ENCODE assay signal across 9 mouse cellular contexts in genomic region chr9:14512633-14513445, GRCm38 (mm10). TPM values are rescaled to one million over a fixed set of nuclear protein-coding genes. Genes with fewer than 3 reads are reported as not detected.
DNase-seq lines count a peak whose midpoint lies in the region; ATAC-seq and TF ChIP-seq lines count a peak whose summit lies in the region.
"Had no signal": no experiment of that assay in that cellular context is flagged by ENCODE, and none has a peak within 500 bp of the region (broad histone marks: within the 10 kb centered on the region; RNA-seq: fewer than 3 reads in every experiment).

No protein-coding gene starts in this region.

- DNase-seq in thymus, postnatal 4 days: peak; percentile 18
- no peak for DNase-seq in thymus, postnatal 10 days (ENCODE audit: low spot score in 2 of 2)
- DNase-seq in kidney, postnatal 4 days: peak; percentile 69 to 73
- DNase-seq in lung, postnatal 10 days: peak; percentile 57
- peak; percentile 36 to 37 for DNase-seq in right cerebral cortex, postnatal 10 days (ENCODE audit: low spot score in 2 of 2)
- DNase-seq in spleen, postnatal 4 days (ENCODE audit: low spot score in 2 of 2): no peak
- DNase-seq: liver, embryonic 13.5 days had no signal

- TF ChIP-seq CTCF in cortical plate, adult 2 months (IDR thresholded peaks at IDR 0.05; ENCODE audit: extremely low read depth, insufficient read depth, low read length): peak; percentile 68

- ATAC-seq in granulocyte monocyte progenitor cell, adult 5-6 weeks (replicated peaks; ENCODE audit: poor library complexity, severe bottlenecking): peak; percentile 37; the same call in 1 of the 2 replicates

- no peak for TF ChIP-seq POLR2A in cortical plate, adult 2 months (IDR thresholded peaks at IDR 0.05; ENCODE audit: extremely low read depth, insufficient read depth, low read length)

- no peaks in the 10 kb centered on the region for H3K4me1 ChIP-seq in cortical plate, adult 2 months (ENCODE audit: control insufficient read depth, insufficient read depth, low read length)
- H3K4me1 ChIP-seq: liver, embryonic 13.5 days had no signal

- no peak overlapping the region for H3K4me3 ChIP-seq in cortical plate, adult 2 months (ENCODE audit: insufficient read depth, low read length)
- H3K4me3 ChIP-seq: liver, embryonic 13.5 days had no signal

- H3K27ac ChIP-seq in cortical plate, adult 2 months (ENCODE audit: insufficient read depth, low read length): no peak overlapping the region
- H3K27ac ChIP-seq: liver, embryonic 13.5 days had no signal

RNA-seq across cellular contexts. Expression of gene Cwc15, which starts 12.4 kb away (rescaled TPM):
- polyA plus RNA-seq in cortical plate, adult 2 months (2012; rRNA removed): 100 and 101 TPM in 2 replicates
- total RNA-seq in granulocyte monocyte progenitor cell, adult 5-6 weeks (2014; fragmentation: Nextera tagmentation): 180 and 225 TPM in 2 replicates
- total RNA-seq in granulocyte monocyte progenitor cell, adult 5-6 weeks (2017): 214 and 236 TPM in 2 replicates

RNA-seq across cellular contexts. Expression of gene Kdm4d, which starts 12.6 kb away (rescaled TPM):
- 0.96 and 1.0 TPM in 2 replicates for polyA plus RNA-seq in cortical plate, adult 2 months (2012; rRNA removed)
- total RNA-seq in granulocyte monocyte progenitor cell, adult 5-6 weeks (2014; fragmentation: Nextera tagmentation): 0.19 TPM in 1 of 2 replicates, not detected in the other
- 0.10 and 0.82 TPM in 2 replicates for total RNA-seq in granulocyte monocyte progenitor cell, adult 5-6 weeks (2017)

Comparison
In these comparisons a context has a peak if more than half of its experiments do, and no peak if none do; other contexts are left out.
1. DNase-seq: peak in thymus, postnatal 4 days (single experiment), kidney, postnatal 4 days (2 of 2), lung, postnatal 10 days (single experiment) and right cerebral cortex, postnatal 10 days (2 of 2); none in thymus, postnatal 10 days (0 of 2) and spleen, postnatal 4 days (0 of 2).